Mouse (Mus musculus): ENCODE measurements around the gene Rnf149. TPM values are rescaled to one million over a fixed set of nuclear protein-coding genes. Genes with fewer than 3 reads are reported as not detected.
"Not testable (repeated sequence)": the region's sequence is repeated elsewhere in the genome, so short reads cannot be mapped to it uniquely, and the experiment has no call there.

Gene Rnf149
- 10 to 100 TPM; 27.0 to 37.2 (median 30.8) TPM for total RNA-seq (2022)

GRCm38 (mm10) chr1:39577253-39577705 lies at the start of gene Rnf149:
TSS of gene Rnf149 (minus strand) at chr1:39577405.
- peak; percentile 88 to 95 for DNase-seq (ENCODE audit: low spot score in 2 of 2)

DNA sequence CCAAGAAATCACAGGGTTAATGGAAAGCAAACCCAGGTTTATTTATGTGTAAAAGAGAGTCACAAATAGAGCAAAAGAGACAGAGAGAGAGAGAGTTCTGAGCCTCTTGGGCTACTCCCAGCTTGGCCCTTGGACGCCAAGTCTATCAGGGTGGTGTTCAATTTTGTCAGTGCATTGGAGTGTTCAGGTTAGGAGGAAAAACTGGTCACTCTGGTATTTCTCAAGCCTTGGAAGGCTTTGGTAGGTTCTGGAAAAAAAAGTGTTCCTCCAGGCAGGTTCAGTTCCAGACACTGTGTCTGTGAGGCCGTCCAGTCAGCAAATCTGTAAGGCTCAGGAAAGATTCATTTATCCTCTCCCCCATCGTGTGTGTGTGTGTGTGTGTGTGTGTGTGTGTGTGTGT lies 48.3 kb upstream of the Rnf149 start:
- no peak for DNase-seq (ENCODE audit: low spot score in 2 of 2)

GRCm38 (mm10) chr1:39623729-39624128 lies 46.5 kb upstream of the Rnf149 start:
- no peak for DNase-seq (ENCODE audit: low spot score in 2 of 2)

GRCm38 (mm10) chr1:39623106-39623505 lies 45.9 kb upstream of the Rnf149 start:
- DNase-seq (ENCODE audit: low spot score in 2 of 2): no peak

- DNase-seq (ENCODE audit: low spot score in 2 of 2): no peak
Measured at GRCm38 (mm10) chr1:39618524-39618923, 41.3 kb upstream of the Rnf149 start.

GRCm38 (mm10) chr1:39615526-39615925 lies 38.3 kb upstream of the Rnf149 start:
- DNase-seq (ENCODE audit: low spot score in 2 of 2): no peak

- DNase-seq (ENCODE audit: low spot score in 2 of 2): peak in 1 of 2 experiments; percentile 10
Measured at GRCm38 (mm10) chr1:39614462-39615279, 37.5 kb upstream of the Rnf149 start.

DNA sequence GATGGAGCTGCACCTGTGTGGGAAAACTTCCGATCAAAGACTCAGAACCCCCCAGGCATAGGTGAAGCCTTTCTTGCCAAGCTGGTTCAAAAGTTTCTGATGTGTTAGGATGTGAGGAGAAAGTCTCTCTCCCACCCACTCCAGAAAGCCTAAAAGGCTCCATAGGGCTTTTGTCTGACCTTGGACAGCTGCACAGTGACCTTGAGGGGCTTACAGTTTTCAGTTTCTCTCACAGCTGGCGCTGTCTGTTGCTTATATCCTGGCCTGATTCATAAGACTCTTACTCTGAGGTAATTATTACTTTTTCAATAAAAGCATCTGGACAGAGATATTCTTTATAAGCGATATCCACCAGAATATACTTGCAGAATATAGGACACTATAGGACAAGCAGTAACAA lies 35.9 kb upstream of the Rnf149 start:
- no peak for DNase-seq (ENCODE audit: low spot score in 2 of 2)

- DNase-seq (ENCODE audit: low spot score in 2 of 2): no peak
Measured at GRCm38 (mm10) chr1:39612491-39612890, 35.3 kb upstream of the Rnf149 start.

GRCm38 (mm10) chr1:39608534-39608933 lies 31.3 kb upstream of the Rnf149 start:
- no peak for DNase-seq (ENCODE audit: low spot score in 2 of 2)

GRCm38 (mm10) chr1:39602477-39602876 lies 25.3 kb upstream of the Rnf149 start:
- no peak for DNase-seq (ENCODE audit: low spot score in 2 of 2)

DNA sequence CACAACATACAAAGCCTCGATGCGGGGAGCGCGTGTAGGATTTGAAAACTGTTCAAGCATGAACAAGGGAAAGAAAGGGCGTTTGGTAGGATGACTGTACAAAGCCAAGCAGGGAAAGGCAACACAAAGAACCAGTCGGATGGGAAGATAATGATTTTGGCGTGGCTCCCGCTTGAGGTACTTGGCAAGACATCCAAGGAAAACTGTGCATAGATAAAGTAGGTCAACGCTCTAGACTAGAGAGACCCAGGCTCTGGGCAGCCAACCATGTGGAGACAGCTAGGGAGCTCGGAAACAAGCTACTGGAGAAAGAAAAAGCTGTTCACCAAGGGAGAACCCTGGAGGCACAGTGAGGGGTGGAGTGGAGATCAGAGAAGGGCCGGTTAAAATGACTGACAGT lies 21.5 kb upstream of the Rnf149 start:
- peak in 1 of 2 experiments; percentile 18 for DNase-seq (ENCODE audit: low spot score in 2 of 2)

- DNase-seq (ENCODE audit: low spot score in 2 of 2): not testable (repeated sequence)
Measured at GRCm38 (mm10) chr1:39597135-39597534, 19.9 kb upstream of the Rnf149 start.

DNA sequence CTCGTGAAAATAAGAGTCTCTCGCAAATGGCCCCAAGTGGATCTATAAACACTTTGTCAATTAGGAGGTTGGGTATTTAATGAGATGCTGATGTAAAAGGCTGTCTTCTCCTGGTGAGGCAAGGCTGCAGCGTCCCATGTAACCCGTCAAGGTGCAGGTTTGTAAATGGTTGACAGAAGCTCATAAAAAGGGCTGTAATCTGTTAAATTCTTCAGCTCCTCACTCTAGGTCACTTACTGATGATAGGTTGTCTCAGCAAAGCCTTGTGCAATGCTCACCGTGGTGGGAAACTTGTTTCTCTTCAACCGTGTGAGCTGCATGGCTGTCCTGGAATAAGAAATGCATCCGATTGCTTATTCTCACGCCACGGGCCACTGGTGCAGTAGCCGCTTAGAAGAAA lies 16.6 kb upstream of the Rnf149 start:
- DNase-seq (ENCODE audit: low spot score in 2 of 2): no peak

DNA sequence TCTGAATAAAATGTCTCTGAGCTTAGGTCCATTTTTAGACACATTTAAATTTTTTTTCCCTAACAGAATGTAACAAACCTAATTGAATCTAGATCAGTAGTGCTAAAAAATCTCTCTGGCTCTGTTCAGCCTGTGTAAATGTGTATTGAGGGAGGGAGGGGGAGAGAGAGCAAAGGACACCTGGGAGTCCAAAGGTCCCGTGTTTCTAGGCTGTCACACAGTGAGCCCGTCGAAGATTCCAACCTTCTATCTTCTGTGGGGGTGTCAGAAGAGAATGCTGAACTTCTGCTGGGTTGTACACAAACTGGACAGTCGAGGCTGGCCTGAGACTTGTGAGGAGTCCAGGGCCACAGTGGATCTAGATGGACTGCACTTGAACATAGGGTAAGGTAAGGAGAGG lies 14.9 kb upstream of the Rnf149 start:
- DNase-seq (ENCODE audit: low spot score in 2 of 2): no peak

DNA sequence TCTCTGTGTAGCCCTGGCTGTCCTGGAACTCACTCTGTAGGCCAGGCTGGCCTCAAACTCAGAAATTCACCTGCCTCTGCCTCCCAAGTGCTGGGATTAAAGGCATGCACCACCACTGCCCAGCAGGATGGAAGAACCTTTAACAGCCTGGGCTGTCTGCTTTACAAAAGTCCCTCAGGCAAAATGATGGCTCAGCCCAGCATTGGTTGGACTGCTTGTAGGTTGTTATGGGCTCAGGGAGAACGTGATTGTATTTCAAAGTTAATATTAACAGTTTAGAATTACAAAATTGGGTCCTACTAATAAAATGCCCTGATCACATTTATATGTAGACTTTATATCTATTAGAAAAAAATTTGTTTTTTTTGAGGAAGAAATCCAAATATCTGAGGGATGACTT lies 14.4 kb upstream of the Rnf149 start:
- not testable (repeated sequence) for DNase-seq (ENCODE audit: low spot score in 2 of 2)

- DNase-seq (ENCODE audit: low spot score in 2 of 2): no peak
Measured at GRCm38 (mm10) chr1:39590193-39590592, 13.0 kb upstream of the Rnf149 start.

GRCm38 (mm10) chr1:39585416-39585815 lies 8.2 kb upstream of the Rnf149 start:
- no peak for DNase-seq (ENCODE audit: low spot score in 2 of 2)

DNA sequence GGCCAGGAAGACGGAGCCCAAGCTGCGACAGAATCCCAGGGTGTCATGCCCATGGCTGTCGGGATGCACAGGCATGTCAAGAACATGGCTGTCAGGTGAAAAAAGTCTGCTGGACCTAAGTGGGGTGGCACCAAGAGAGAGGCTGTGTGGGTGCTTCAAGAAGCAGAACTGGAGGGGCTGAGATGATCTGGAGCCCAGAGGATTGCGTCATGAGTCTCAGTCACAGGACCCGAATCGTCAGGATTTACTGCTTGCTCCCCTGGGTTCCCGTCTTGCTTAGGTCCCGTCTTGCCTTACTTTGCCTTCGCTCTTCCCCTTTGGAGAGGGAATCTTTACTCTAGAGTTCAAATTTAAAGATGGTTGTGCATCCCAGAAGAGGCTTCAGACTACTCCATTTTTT lies 6.0 kb upstream of the Rnf149 start:
- DNase-seq (ENCODE audit: low spot score in 2 of 2): no peak

DNA sequence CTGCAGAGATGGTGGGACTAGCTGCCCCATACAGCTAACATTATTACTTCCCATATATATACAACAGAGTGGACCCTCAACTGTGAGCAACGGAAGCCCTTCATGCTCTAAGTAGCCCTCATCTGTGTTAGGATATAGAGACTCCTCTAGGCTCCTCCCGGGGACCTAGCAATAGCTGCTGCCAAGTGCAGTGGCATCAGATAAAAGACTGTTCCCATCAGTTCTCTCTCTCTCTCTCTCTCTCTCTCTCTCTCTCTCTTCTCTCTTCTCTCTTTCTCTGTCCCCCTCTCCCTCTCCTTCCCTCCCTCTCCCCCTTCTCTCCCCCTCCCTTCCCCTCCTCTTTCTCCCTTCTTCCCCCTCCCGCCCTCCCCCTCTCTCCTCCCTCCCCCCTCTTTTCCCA lies 4.0 kb upstream of the Rnf149 start:
- no peak for DNase-seq (ENCODE audit: low spot score in 2 of 2)

DNA sequence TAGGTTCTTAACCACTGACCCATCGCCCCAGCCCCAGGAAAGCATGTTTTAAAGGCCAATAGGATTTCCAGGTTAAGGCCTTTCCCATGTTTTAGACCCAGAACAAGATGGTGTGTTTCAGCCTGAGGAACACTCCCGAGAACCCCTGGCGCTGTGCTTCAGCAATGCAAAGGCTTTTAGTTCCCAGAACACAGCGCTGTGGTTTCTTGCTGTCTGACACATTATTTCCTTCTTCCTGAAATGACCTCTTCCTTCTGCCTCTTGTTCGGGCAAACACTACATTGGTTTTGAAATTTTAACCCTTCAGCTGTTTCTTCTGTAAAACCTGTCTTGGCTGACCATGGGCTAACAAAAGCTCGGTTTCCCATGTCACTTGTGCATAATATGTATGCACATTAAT lies 1.9 kb upstream of the Rnf149 start:
- DNase-seq (ENCODE audit: low spot score in 2 of 2): no peak

GRCm38 (mm10) chr1:39578446-39578845 lies 1.2 kb upstream of the Rnf149 start:
- no peak for DNase-seq (ENCODE audit: low spot score in 2 of 2)

All from left cerebral cortex, adult 8-10 months (tissue).